Mouse (Mus musculus): ENCODE results near the gene Gm9945.
A peak's percentile ranks its signal among the peaks of the same experiment; 100 is the strongest.

DNA sequence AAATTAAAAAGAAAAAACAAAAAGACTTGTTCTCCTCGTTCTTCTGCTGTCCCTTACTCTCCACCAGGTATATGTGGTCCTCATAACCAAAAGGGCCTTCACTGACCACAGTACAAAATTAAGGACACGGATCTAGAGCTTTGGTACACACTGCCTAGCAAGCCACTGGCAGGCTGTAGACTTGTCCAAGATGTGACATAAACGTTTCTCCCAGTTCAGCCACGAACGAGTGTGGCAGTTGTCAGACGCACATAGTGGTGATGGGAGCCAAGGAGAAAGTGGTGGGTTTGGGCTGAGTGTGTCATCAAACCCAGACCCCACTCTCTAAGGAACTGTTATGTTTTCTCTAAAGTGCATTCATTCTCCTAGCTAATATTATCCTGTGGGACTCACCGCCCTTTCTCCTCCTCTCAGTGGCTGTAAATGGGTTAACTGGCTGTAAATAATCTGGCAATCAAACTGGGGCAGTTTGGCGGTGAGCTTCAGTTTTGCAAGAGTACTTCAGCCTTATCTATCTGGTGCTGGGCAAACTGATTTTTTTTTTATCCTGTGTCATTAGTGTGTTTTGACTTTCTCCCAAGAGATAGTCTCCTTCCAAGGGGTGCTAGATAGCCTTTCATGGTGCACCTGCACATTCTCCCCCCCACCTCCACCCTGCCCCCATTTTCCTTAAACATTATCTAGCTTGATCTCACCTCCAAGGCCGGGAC lies 48.5 kb upstream of the Gm9945 start:
- TF ChIP-seq CTCF (IDR thresholded peaks at IDR 0.05): no peak
- TF ChIP-seq EP300 (IDR thresholded peaks at IDR 0.05): 0 out of 2 replicates have a peak, but pooled peaks have one; percentile 5

All from lung, postnatal 0 days (tissue).